Mouse (Mus musculus) liver, embryonic 13.5 days (tissue): ENCODE measurements around the gene Spef2. TPM values are rescaled to one million over a fixed set of nuclear protein-coding genes. Genes with fewer than 3 reads are reported as not detected.

Experiments used
- ATAC-seq: fragments of 200-750 bp; cut with Nextera tagmentation; 2 replicates; pipeline ENCODE4 v1.8.0; 2017; ENCODE audit warnings: low read depth, mild to moderate bottlenecking, moderate number of reproducible peaks, moderate library complexity
- DNase-seq: peaks from one replicate; pipeline ENCODE4 v3.0.0; 2022
- H3K27ac ChIP-seq: fragments of 300-500 bp; sonication (generic); 2 replicates; pipeline ENCODE4 v1.5.1; 2015; ENCODE audit warnings: moderate library complexity, mild to moderate bottlenecking, inconsistent platforms
- H3K27me3 ChIP-seq: fragments of 300-500 bp; sonication (generic); 2 replicates; pipeline ENCODE4 v1.6.1; 2015; ENCODE audit warnings: mild to moderate bottlenecking, inconsistent platforms
- H3K36me3 ChIP-seq: fragments of 300-500 bp; sonication (generic); 2 replicates; pipeline ENCODE4 v1.6.1; 2015; ENCODE audit warnings: mild to moderate bottlenecking, inconsistent platforms
- H3K4me1 ChIP-seq: fragments of 300-500 bp; sonication (generic); replicated peaks from 2 replicates; pipeline ENCODE4 v1.6.1; 2015; ENCODE audit warnings: inconsistent platforms
- H3K4me2 ChIP-seq: fragments of 300-500 bp; sonication (generic); 2 replicates; pipeline ENCODE4 v1.6.1; 2015; ENCODE audit warnings: inconsistent platforms, mild to moderate bottlenecking, moderate library complexity
- H3K4me3 ChIP-seq: fragments of 300-500 bp; sonication (generic); replicated peaks from 2 replicates; pipeline ENCODE4 v1.5.1; 2015; ENCODE audit warnings: mild to moderate bottlenecking, inconsistent platforms
- H3K9ac ChIP-seq: fragments of 300-500 bp; sonication (generic); 2 replicates; pipeline ENCODE4 v1.6.1; 2015; ENCODE audit warnings: mild to moderate bottlenecking, inconsistent platforms
- H3K9me3 ChIP-seq: fragments of 300-500 bp; sonication (generic); replicated peaks from 2 replicates; pipeline ENCODE4 v1.6.1; 2016; ENCODE audit warnings: inconsistent platforms
- WGBS: fragments of 180-500 bp; shearing (Covaris S2); methylation state at CpG from one replicate; pipeline ENCODE4 v1.1.7; 2015; ENCODE audit not compliant: insufficient replicate concordance; 5-methylcytosine and 5-hydroxymethylcytosine counted together
- polyA plus RNA-seq: library from polyadenylated mRNA; unstranded; fragments of >200 nt; fragmentation: Nextera tagmentation; extraction: Ambion mirVana; gene quantifications from 2 replicates; pipeline ENCODE4 v1.2.1, GENCODE M21; 2015

Gene Spef2
- polyA plus RNA-seq, 1 experiment from 2014 or later = 0.12 TPM

GRCm38 (mm10) chr15:9714574-9715458 lies 33.9 kb downstream of the Spef2 start:
- Histone ChIP-seq H3K36me3 (no peaks in the 10 kb centered on the region), H3K4me1 (no peaks in the 10 kb centered on the region), H3K4me2 (no peak overlapping the region), H3K9ac (no peak overlapping the region), H3K27me3 (no peaks in the 10 kb centered on the region), H3K27ac (no peak overlapping the region), H3K4me3 (no peak overlapping the region), H3K9me3 (no peaks in the 10 kb centered on the region)
- ATAC-seq (peak; percentile 26; the same call in 1 of the 2 replicates), DNase-seq (no peak)
- 17% methylated on average over 7 of the region's 7 CpGs for WGBS

GRCm38 (mm10) chr15:9713707-9714106 lies 35.0 kb downstream of the Spef2 start:
- Histone ChIP-seq H3K4me1 (no peaks in the 10 kb centered on the region), H3K36me3 (no peaks in the 10 kb centered on the region), H3K27ac (no peak overlapping the region), H3K27me3 (no peaks in the 10 kb centered on the region), H3K9me3 (no peaks in the 10 kb centered on the region), H3K4me2 (no peak overlapping the region), H3K9ac (no peak overlapping the region), H3K4me3 (no peak overlapping the region)
- DNase-seq (no peak), ATAC-seq (no peak)
- WGBS = 48% methylated on average over 3 of the region's 3 CpGs

- Histone ChIP-seq H3K36me3 (no peaks in the 10 kb centered on the region), H3K4me2 (no peak overlapping the region), H3K4me3 (no peak overlapping the region), H3K9me3 (no peaks in the 10 kb centered on the region), H3K9ac (no peak overlapping the region), H3K27me3 (no peaks in the 10 kb centered on the region), H3K27ac (no peak overlapping the region), H3K4me1 (no peaks in the 10 kb centered on the region)
- ATAC-seq = no peak
- DNase-seq = no peak
- 33% methylated on average over 2 of the region's 2 CpGs for WGBS
Measured at GRCm38 (mm10) chr15:9710330-9710729, 38.3 kb downstream of the Spef2 start.

- Histone ChIP-seq H3K4me1 (no peaks in the 10 kb centered on the region), H3K4me2 (no peak overlapping the region), H3K4me3 (no peak overlapping the region), H3K9ac (no peak overlapping the region), H3K27ac (no peak overlapping the region), H3K36me3 (no peaks in the 10 kb centered on the region), H3K9me3 (no peaks in the 10 kb centered on the region), H3K27me3 (no peaks in the 10 kb centered on the region)
- 31% methylated on average over 2 of the region's 2 CpGs for WGBS
- DNase-seq (no peak), ATAC-seq (no peak)
Measured at GRCm38 (mm10) chr15:9705830-9706450, 42.7 kb downstream of the Spef2 start.

- Histone ChIP-seq H3K9me3 (no peaks in the 10 kb centered on the region), H3K9ac (no peak overlapping the region), H3K4me2 (no peak overlapping the region), H3K4me1 (no peaks in the 10 kb centered on the region), H3K27ac (no peak overlapping the region), H3K27me3 (no peaks in the 10 kb centered on the region), H3K36me3 (no peaks in the 10 kb centered on the region), H3K4me3 (no peak overlapping the region)
- DNase-seq = no peak
- ATAC-seq = no peak
Measured at GRCm38 (mm10) chr15:9701845-9702244, 46.8 kb downstream of the Spef2 start.

GRCm38 (mm10) chr15:9691721-9692120 lies 56.9 kb downstream of the Spef2 start:
- DNase-seq (no peak), ATAC-seq (no peak)

GRCm38 (mm10) chr15:9690845-9691244 lies 57.8 kb downstream of the Spef2 start:
- no peaks in the 10 kb centered on the region for H3K36me3 ChIP-seq
- no peak for DNase-seq
- H3K4me3 ChIP-seq = no peak overlapping the region
- no peaks in the 10 kb centered on the region for H3K9me3 ChIP-seq
- H3K4me2 ChIP-seq = no peak overlapping the region
- no peak overlapping the region for H3K27ac ChIP-seq
- H3K27me3 ChIP-seq = no peaks in the 10 kb centered on the region
- no peak overlapping the region for H3K9ac ChIP-seq
- WGBS = 70% methylated on average over 5 of the region's 5 CpGs
- H3K4me1 ChIP-seq = no peaks in the 10 kb centered on the region
- no peak for ATAC-seq

More at GRCm38 (mm10) chr15:9691721-9692120, 56.9 kb downstream of the Spef2 start:
- H3K9me3 ChIP-seq = no peaks in the 10 kb centered on the region
- no peak overlapping the region for H3K4me2 ChIP-seq
- H3K36me3 ChIP-seq = no peaks in the 10 kb centered on the region
- no peak overlapping the region for H3K27ac ChIP-seq
- no peaks in the 10 kb centered on the region for H3K4me1 ChIP-seq
- no peak overlapping the region for H3K9ac ChIP-seq
- H3K27me3 ChIP-seq = no peaks in the 10 kb centered on the region
- no peak overlapping the region for H3K4me3 ChIP-seq

- 16% methylated on average over 1 of the region's 1 CpGs for WGBS
- H3K27ac ChIP-seq = no peak overlapping the region
- no peaks in the 10 kb centered on the region for H3K36me3 ChIP-seq
Measured at GRCm38 (mm10) chr15:9690436-9690835, 58.2 kb downstream of the Spef2 start.

GRCm38 (mm10) chr15:9683485-9683884 lies 65.2 kb downstream of the Spef2 start:
- H3K9ac ChIP-seq = no peak overlapping the region
- no peak overlapping the region for H3K27ac ChIP-seq
- WGBS = 39% methylated on average over 4 of the region's 4 CpGs
- ATAC-seq (no peak), DNase-seq (no peak)
- no peak overlapping the region for H3K4me2 ChIP-seq
- H3K27me3 ChIP-seq = no peaks in the 10 kb centered on the region
- no peaks in the 10 kb centered on the region for H3K4me1 ChIP-seq
- H3K9me3 ChIP-seq = no peaks in the 10 kb centered on the region
- H3K4me3 ChIP-seq = no peak overlapping the region
- H3K36me3 ChIP-seq = no peaks in the 10 kb centered on the region

More at GRCm38 (mm10) chr15:9690436-9690835, 58.2 kb downstream of the Spef2 start:
- Histone ChIP-seq H3K9me3 (no peaks in the 10 kb centered on the region), H3K4me1 (no peaks in the 10 kb centered on the region), H3K27me3 (no peaks in the 10 kb centered on the region), H3K9ac (no peak overlapping the region), H3K4me3 (no peak overlapping the region), H3K4me2 (no peak overlapping the region)
- ATAC-seq (no peak), DNase-seq (no peak)

GRCm38 (mm10) chr15:9677343-9678036 lies 71.2 kb downstream of the Spef2 start:
- Histone ChIP-seq H3K4me1 (no peaks in the 10 kb centered on the region), H3K27me3 (no peaks in the 10 kb centered on the region), H3K9ac (no peak overlapping the region), H3K27ac (no peak overlapping the region), H3K4me2 (no peak overlapping the region), H3K9me3 (no peaks in the 10 kb centered on the region), H3K4me3 (no peak overlapping the region), H3K36me3 (no peaks in the 10 kb centered on the region)
- 68% methylated on average over 9 of the region's 9 CpGs for WGBS
- DNase-seq (no peak), ATAC-seq (no peak)

GRCm38 (mm10) chr15:9668575-9668974 lies 80.1 kb downstream of the Spef2 start:
- no peak overlapping the region for H3K4me2 ChIP-seq
- 64% methylated on average over 4 of the region's 4 CpGs for WGBS
- no peaks in the 10 kb centered on the region for H3K27me3 ChIP-seq
- H3K9ac ChIP-seq = no peak overlapping the region
- no peak for DNase-seq
- no peaks in the 10 kb centered on the region for H3K4me1 ChIP-seq
- no peaks in the 10 kb centered on the region for H3K36me3 ChIP-seq
- no peak for ATAC-seq
- no peak overlapping the region for H3K4me3 ChIP-seq
- no peak overlapping the region for H3K27ac ChIP-seq
- no peaks in the 10 kb centered on the region for H3K9me3 ChIP-seq
